ENCODE assay signal across 8 mouse cellular contexts in the genomic region with DNA sequence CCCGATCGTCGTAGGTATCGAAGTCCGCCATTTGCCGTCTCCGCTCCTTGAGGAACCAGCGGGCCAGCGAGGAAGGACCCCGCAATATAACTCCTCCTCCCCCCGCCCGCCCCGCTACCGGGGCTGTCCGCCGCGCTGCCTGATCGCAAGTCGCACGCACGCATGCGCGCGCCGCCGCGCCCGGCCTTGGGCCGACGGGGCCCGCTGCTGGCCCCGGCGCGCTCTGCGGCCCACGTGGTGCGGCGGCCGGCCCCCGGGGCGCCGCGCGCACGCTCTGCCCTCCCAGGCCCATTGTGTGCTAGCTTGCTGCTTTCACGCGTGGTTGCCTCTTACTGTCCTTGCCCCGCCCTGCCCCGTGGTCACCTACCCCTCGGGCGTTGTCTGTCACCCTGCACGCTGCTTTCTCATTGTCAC. TPM values are rescaled to one million over a fixed set of nuclear protein-coding genes. Genes with fewer than 3 reads are reported as not detected.
A peak's percentile ranks its signal among the peaks of the same experiment; 100 is the strongest.
DNase-seq lines count a peak whose midpoint lies in the region; ATAC-seq lines count a peak whose summit lies in the region.

Gene Eif4h (minus strand): TSS at position 222 of the 414 bp plus-strand sequence.

- no peaks in the 10 kb centered on the region for H3K27me3 ChIP-seq in heart, embryonic 10.5 days (ENCODE audit: insufficient read depth, poor library complexity, severe bottlenecking)
- H3K27me3 ChIP-seq in kidney, embryonic 15.5 days: no peaks in the 10 kb centered on the region

- H3K9me3 ChIP-seq in heart, embryonic 10.5 days: no peaks in the 10 kb centered on the region
- H3K9me3 ChIP-seq in kidney, embryonic 15.5 days (replicated peaks): no peaks in the 10 kb centered on the region

- peak within 1 kb of the TSS; percentile 100 for H3K4me3 ChIP-seq in heart, embryonic 10.5 days
- H3K4me3 ChIP-seq in kidney, embryonic 15.5 days (replicated peaks): peak within 1 kb of the TSS; percentile 98

- under 1% methylated on average over 52 of the region's 52 CpGs for WGBS in heart, embryonic 10.5 days
- under 1% methylated on average over 49 of the region's 52 CpGs for WGBS in kidney, embryonic 15.5 days

- H3K27ac ChIP-seq in heart, embryonic 10.5 days: peak within 1 kb of the TSS; percentile 99
- peak within 1 kb of the TSS; percentile 97 for H3K27ac ChIP-seq in kidney, embryonic 15.5 days

- peak; percentile 98 for DNase-seq in B cell, adult 2 months
- DNase-seq in brain, adult 2 months (ENCODE audit: low read depth, low spot score): peak; percentile 98
- peak; percentile 97 for DNase-seq in heart, embryonic 10.5 days (ENCODE audit: low spot score)
- peak; percentile 97 for DNase-seq in liver
- peak; percentile 97 to 99 for DNase-seq in spleen, postnatal 4 days (ENCODE audit: low spot score in 2 of 2)

- H3K4me2 ChIP-seq in kidney, embryonic 15.5 days: peak within 1 kb of the TSS; percentile 79

- peak; percentile 93 for ATAC-seq in erythroblast, adult 5-6 weeks (replicated peaks; ENCODE audit: low FRiP score, poor library complexity, severe bottlenecking)
- peak; percentile 96 for ATAC-seq in kidney, embryonic 15.5 days (replicated peaks; ENCODE audit: low FRiP score)
- ATAC-seq in monocyte, adult 5-6 weeks (replicated peaks; ENCODE audit: insufficient number of reproducible peaks, low FRiP score, low TSS enrichment, poor library complexity, severe bottlenecking): peak; percentile 87

- peak within 1 kb of the TSS; percentile 100 for H3K9ac ChIP-seq in kidney, embryonic 15.5 days

- peaks cover 25% of the 10 kb centered on the region for H3K36me3 ChIP-seq in heart, embryonic 10.5 days
- H3K36me3 ChIP-seq in kidney, embryonic 15.5 days: peaks cover 26% of the 10 kb centered on the region

- H3K4me1 ChIP-seq in heart, embryonic 10.5 days: peaks cover 10% of the 10 kb centered on the region; the same call in 1 of the 2 replicates
- peaks cover 21% of the 10 kb centered on the region for H3K4me1 ChIP-seq in kidney, embryonic 15.5 days

RNA-seq across cellular contexts. Expression of gene Eif4h, which starts in this region (rescaled TPM):
- total RNA-seq in erythroblast, adult 5-6 weeks (2015; ENCODE audit: low replicate concordance): 63.7 and 79.4 TPM in 2 replicates
- 93.5 and 98.1 TPM in 2 replicates for total RNA-seq in erythroblast, adult 5-6 weeks (2017; ENCODE audit: low replicate concordance)
- polyA plus RNA-seq in heart, embryonic 10.5 days (2016; fragmentation: Nextera tagmentation; extraction: Ambion mirVana): 435 and 453 TPM in 2 replicates
- polyA plus RNA-seq in kidney, embryonic 15.5 days (2015; fragmentation: Nextera tagmentation; extraction: Ambion mirVana): 435 and 459 TPM in 2 replicates
- total RNA-seq in monocyte, adult 5-6 weeks (2017): 260 to 269 TPM (median 265 TPM) in 3 replicates

Comparison
In these comparisons a context has a peak if more than half of its experiments do, and no peak if none do; other contexts are left out.
1. Peak in every context shown above with its lines: DNase-seq, ATAC-seq, H3K4me3 ChIP-seq and H3K27ac ChIP-seq.